Mouse (Mus musculus) granulocyte monocyte progenitor cell, adult 5-6 weeks (primary cell): ENCODE measurements around the gene Acly. TPM values are rescaled to one million over a fixed set of nuclear protein-coding genes. Genes with fewer than 3 reads are reported as not detected.
A peak's percentile ranks its signal among the peaks of the same experiment; 100 is the strongest.

Experiments used
- ATAC-seq: replicated peaks from 2 replicates; pipeline ENCODE4 v1.8.0; 2016; ENCODE audit warnings: mild to moderate bottlenecking, moderate TSS enrichment, inconsistent platforms; ENCODE audit not compliant: poor library complexity, severe bottlenecking
- total RNA-seq, 2 experiments: library from RNA; stranded (forward) in 1 of 2; stranded (reverse) in 1 of 2; fragments of 200-712, 200-1000 nt in 1 of 2; fragments of >200 nt in 1 of 2; fragmentation: Nextera tagmentation in 1 of 2; gene quantifications; 2 replicates each; pipeline ENCODE4 v1.2.3; 2014 to 2017

Acly gene
- total RNA-seq, 2 experiments from 2014 or later: 93.5 to 107 TPM

DNA sequence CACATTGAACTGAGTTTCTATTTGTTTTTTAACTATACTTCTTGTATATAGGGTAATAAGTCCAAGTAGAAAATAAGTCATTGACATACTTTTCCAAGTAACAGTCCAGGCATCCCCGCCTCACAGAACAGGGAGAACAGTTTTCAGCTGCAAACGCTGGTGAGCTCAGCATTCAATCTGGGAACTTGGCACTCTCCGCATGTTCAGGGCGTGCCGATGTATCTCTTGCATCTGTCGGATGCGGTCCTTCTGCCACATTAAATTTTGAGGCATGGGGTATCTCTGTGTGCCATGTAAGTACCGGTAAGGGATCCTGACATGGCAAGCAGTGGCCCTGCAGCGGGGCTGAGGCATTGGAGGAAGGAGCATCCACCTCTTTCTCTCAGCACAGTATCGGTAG is 65.1 kb downstream of the Acly start:
- no peak for ATAC-seq

- ATAC-seq: no peak
Measured at GRCm38 (mm10) chr11:100457711-100458110, 70.1 kb downstream of the Acly start.

- ATAC-seq: no peak
Measured at GRCm38 (mm10) chr11:100457247-100457646, 70.6 kb downstream of the Acly start.

DNA sequence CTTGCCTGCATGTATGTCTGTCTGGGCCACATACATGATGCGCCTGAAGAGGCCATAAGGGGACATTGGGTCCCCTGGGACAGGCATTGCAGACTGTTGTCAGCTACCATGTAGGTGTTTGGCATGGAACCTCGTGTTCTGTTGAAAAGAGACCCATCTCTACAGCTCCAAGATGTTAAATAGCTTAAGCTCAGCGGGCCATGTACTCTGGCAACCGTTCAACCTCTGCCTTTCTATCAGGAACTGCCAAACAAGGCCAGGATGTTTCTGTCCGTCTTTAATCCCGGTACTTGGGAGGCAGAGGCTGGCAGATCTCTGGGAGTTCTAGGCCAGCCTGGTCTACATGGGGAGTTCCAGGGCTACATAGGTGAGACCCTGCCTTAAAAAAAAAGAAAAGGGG is 85.2 kb downstream of the Acly start:
- ATAC-seq: no peak

- ATAC-seq: no peak
Measured at GRCm38 (mm10) chr11:100441797-100442196, 86.0 kb downstream of the Acly start, which contains the start of the genes Nt5c3b and Klhl10. TSS of gene Nt5c3b (minus strand) at chr11:100441808. TSS of gene Klhl10 (plus strand) at chr11:100441917.

DNA sequence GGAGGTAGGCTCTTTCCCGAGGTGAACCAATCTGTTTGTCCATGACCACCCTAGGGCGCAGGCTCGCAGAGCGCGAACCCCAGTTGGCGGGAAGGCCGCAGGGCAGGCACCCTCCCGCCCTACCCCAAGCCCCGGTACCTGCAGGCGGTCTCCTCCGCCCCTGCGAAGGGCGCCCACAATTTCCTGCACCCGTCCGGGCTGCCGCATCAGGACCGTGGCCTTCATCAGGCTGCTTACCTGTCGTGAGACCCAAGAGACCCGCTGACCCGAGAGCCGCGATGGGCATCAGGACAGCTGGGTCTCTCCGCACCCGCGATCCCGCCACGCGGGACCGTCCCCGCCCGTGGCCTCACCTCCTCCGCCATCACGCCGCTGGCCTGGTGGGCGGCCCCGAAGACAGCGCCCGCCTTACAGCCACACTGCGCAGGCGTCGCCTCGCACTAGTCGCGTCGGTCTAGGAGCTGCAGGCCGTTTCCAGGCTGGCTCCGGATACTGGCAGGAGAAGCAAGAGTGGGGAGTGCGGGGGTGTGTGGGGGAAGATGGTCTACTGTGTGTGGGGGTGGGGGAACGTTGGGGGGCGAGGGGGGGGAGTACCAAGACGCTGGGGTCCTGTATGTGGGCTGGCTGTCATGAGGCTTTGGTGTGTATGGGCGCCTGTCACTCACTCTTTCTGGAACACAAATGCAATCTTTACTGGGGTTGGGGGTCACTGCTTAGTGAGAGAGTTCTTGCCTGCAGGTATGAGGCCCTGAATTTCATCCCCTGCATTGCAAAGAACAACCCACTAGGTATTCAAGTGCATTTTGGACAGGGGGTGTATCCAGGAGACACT is 86.9 kb downstream of the Acly start:
- ATAC-seq: peak; percentile 95

- ATAC-seq: no peak
Measured at GRCm38 (mm10) chr11:100437901-100438300, 89.9 kb downstream of the Acly start.

GRCm38 (mm10) chr11:100435678-100436246 is 92.0 kb downstream of the Acly start:
- no peak for ATAC-seq

DNA sequence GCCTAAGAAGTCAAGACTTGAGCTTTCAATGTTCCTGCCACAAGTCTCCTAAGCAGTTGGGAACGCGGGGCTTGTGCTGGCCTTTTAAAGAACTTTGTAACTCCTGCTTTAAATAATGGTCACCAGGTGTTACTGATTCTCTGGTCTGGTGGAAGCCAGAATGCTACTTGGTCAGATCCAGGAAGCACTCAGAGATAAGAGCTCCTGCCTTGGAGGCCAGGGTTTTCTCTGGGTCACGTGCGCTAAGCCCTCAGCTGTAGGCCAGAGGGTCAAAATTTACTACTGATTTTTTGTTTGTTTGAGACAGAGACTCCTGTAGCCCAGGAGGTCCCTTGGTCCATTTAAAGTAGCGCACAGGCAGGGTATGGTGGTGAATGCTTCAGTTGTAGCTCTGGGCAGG is 95.8 kb downstream of the Acly start:
- ATAC-seq: no peak

- no peak for ATAC-seq
Measured at GRCm38 (mm10) chr11:100430052-100430451, 97.7 kb downstream of the Acly start.

- no peak for ATAC-seq
Measured at GRCm38 (mm10) chr11:100428612-100429199, 99.1 kb downstream of the Acly start.

GRCm38 (mm10) chr11:100426820-100427219 is 101.0 kb downstream of the Acly start:
- peak; percentile 80 for ATAC-seq

Other genes starting within 250 kb of the Acly start
- gene Eif1, start 208.1 kb downstream of the Acly start, total RNA-seq (2014; fragmentation: Nextera tagmentation): 716 and 727 TPM in 2 replicates
- gene Eif1, start 208.1 kb downstream of the Acly start, total RNA-seq (2017): 109 and 139 TPM in 2 replicates
- not detected in 2 replicates for gene Gast, start 193.6 kb downstream of the Acly start, total RNA-seq (2014; fragmentation: Nextera tagmentation)
- not detected in 2 replicates for gene Gast, start 193.6 kb downstream of the Acly start, total RNA-seq (2017)
- gene Hap1, start 171.9 kb downstream of the Acly start, total RNA-seq (2014; fragmentation: Nextera tagmentation): not detected in 2 replicates
- not detected in 2 replicates for gene Hap1, start 171.9 kb downstream of the Acly start, total RNA-seq (2017)
- gene Jup, start 130.2 kb downstream of the Acly start, total RNA-seq (2014; fragmentation: Nextera tagmentation): 4.8 and 6.7 TPM in 2 replicates
- gene Jup, start 130.2 kb downstream of the Acly start, total RNA-seq (2017): 1.4 and 4.2 TPM in 2 replicates
- gene P3h4, start 113.2 kb downstream of the Acly start, total RNA-seq (2014; fragmentation: Nextera tagmentation): not detected in 2 replicates
- 0.26 TPM in 1 of 2 replicates, not detected in the other for gene P3h4, start 113.2 kb downstream of the Acly start, total RNA-seq (2017)
- gene Fkbp10, start 112.3 kb downstream of the Acly start, total RNA-seq (2014; fragmentation: Nextera tagmentation): not detected in 2 replicates
- gene Fkbp10, start 112.3 kb downstream of the Acly start, total RNA-seq (2017): not detected in 2 replicates
- 46.9 and 50.7 TPM in 2 replicates for gene Nt5c3b, start 86.2 kb downstream of the Acly start, total RNA-seq (2014; fragmentation: Nextera tagmentation)
- 23.3 and 31.3 TPM in 2 replicates for gene Nt5c3b, start 86.2 kb downstream of the Acly start, total RNA-seq (2017)
- not detected in 2 replicates for gene Klhl10, start 86.1 kb downstream of the Acly start, total RNA-seq (2014; fragmentation: Nextera tagmentation)
- not detected in 2 replicates for gene Klhl10, start 86.1 kb downstream of the Acly start, total RNA-seq (2017)
- 7.0 and 10.1 TPM in 2 replicates for gene Klhl11, start 55.3 kb downstream of the Acly start, total RNA-seq (2014; fragmentation: Nextera tagmentation)
- gene Klhl11, start 55.3 kb downstream of the Acly start, total RNA-seq (2017): 16.7 and 21.3 TPM in 2 replicates
- gene Ttc25, start 17.6 kb upstream of the Acly start, total RNA-seq (2014; fragmentation: Nextera tagmentation): 3.7 TPM in 1 of 2 replicates, not detected in the other
- 0.31 TPM in 1 of 2 replicates, not detected in the other for gene Ttc25, start 17.6 kb upstream of the Acly start, total RNA-seq (2017)
- gene Cnp, start 46.9 kb upstream of the Acly start, total RNA-seq (2014; fragmentation: Nextera tagmentation): 27.9 and 31.0 TPM in 2 replicates
- 16.2 and 20.9 TPM in 2 replicates for gene Cnp, start 46.9 kb upstream of the Acly start, total RNA-seq (2017)
- 30.0 and 34.2 TPM in 2 replicates for gene Nkiras2, start 91.2 kb upstream of the Acly start, total RNA-seq (2014; fragmentation: Nextera tagmentation)
- gene Nkiras2, start 91.2 kb upstream of the Acly start, total RNA-seq (2017): 14.2 and 16.9 TPM in 2 replicates
- 80.5 and 129 TPM in 2 replicates for gene Dnajc7, start 92.2 kb upstream of the Acly start, total RNA-seq (2014; fragmentation: Nextera tagmentation)
- 90.1 and 115 TPM in 2 replicates for gene Dnajc7, start 92.2 kb upstream of the Acly start, total RNA-seq (2017)
- gene Zfp385c, start 164.5 kb upstream of the Acly start, total RNA-seq (2014; fragmentation: Nextera tagmentation): not detected in 2 replicates
- gene Zfp385c, start 164.5 kb upstream of the Acly start, total RNA-seq (2017): 0.26 TPM in 1 of 2 replicates, not detected in the other
- gene Dhx58, start 176.3 kb upstream of the Acly start, total RNA-seq (2014; fragmentation: Nextera tagmentation): 4.7 and 13.9 TPM in 2 replicates
- 8.2 and 17.3 TPM in 2 replicates for gene Dhx58, start 176.3 kb upstream of the Acly start, total RNA-seq (2017)
- gene Kat2a, start 184.5 kb upstream of the Acly start, total RNA-seq (2014; fragmentation: Nextera tagmentation): 50.0 and 54.4 TPM in 2 replicates
- 26.0 and 34.5 TPM in 2 replicates for gene Kat2a, start 184.5 kb upstream of the Acly start, total RNA-seq (2017)
- gene Hspb9, start 185.8 kb upstream of the Acly start, total RNA-seq (2014; fragmentation: Nextera tagmentation): not detected in 2 replicates
- not detected in 2 replicates for gene Hspb9, start 185.8 kb upstream of the Acly start, total RNA-seq (2017)
- gene Rab5c, start 210.2 kb upstream of the Acly start, total RNA-seq (2014; fragmentation: Nextera tagmentation): 116 and 132 TPM in 2 replicates
- 103 and 113 TPM in 2 replicates for gene Rab5c, start 210.2 kb upstream of the Acly start, total RNA-seq (2017)
- gene Kcnh4, start 231.9 kb upstream of the Acly start, total RNA-seq (2014; fragmentation: Nextera tagmentation): not detected in 2 replicates
- not detected in 2 replicates for gene Kcnh4, start 231.9 kb upstream of the Acly start, total RNA-seq (2017)
- gene Hcrt, start 234.9 kb upstream of the Acly start, total RNA-seq (2014; fragmentation: Nextera tagmentation): not detected in 2 replicates
- not detected in 2 replicates for gene Hcrt, start 234.9 kb upstream of the Acly start, total RNA-seq (2017)
- 1.8 and 1.9 TPM in 2 replicates for gene Ghdc, start 243.0 kb upstream of the Acly start, total RNA-seq (2014; fragmentation: Nextera tagmentation)
- 3.1 and 3.4 TPM in 2 replicates for gene Ghdc, start 243.0 kb upstream of the Acly start, total RNA-seq (2017)